Mouse (Mus musculus) heart, embryonic 16.5 days (tissue): ENCODE results near the gene Ubox5. TPM values are rescaled to one million over a fixed set of nuclear protein-coding genes. Genes with fewer than 3 reads are reported as not detected.
A peak's percentile ranks its signal among the peaks of the same experiment; 100 is the strongest.

Experiments
- ATAC-seq: fragments of 200-750 bp; cut with Nextera tagmentation; replicated peaks from 2 replicates; pipeline ENCODE4 v1.8.0; 2017; ENCODE audit warnings: moderate number of reproducible peaks; ENCODE audit not compliant: insufficient read depth, low FRiP score; ENCODE audit errors: extremely low read depth
- H3K27ac ChIP-seq: fragments of 300-500 bp; sonication (generic); 2 replicates; pipeline ENCODE4 v1.5.1; 2014; ENCODE audit warnings: mild to moderate bottlenecking, low read length, control low read depth, moderate library complexity
- H3K27me3 ChIP-seq: fragments of 300-500 bp; sonication (generic); 2 replicates; pipeline ENCODE4 v1.6.1; 2014; ENCODE audit warnings: low read length, mixed read lengths; ENCODE audit not compliant: control insufficient read depth, insufficient read depth
- H3K36me3 ChIP-seq: fragments of 300-500 bp; sonication (generic); 2 replicates; pipeline ENCODE4 v1.6.1; 2014; ENCODE audit not compliant: control insufficient read depth, insufficient read depth
- H3K4me1 ChIP-seq: fragments of 300-500 bp; sonication (generic); 2 replicates; pipeline ENCODE4 v1.6.1; 2014; ENCODE audit warnings: low read length, mixed read lengths; ENCODE audit not compliant: control insufficient read depth, insufficient read depth
- H3K4me2 ChIP-seq: fragments of 300-500 bp; sonication (generic); 2 replicates; pipeline ENCODE4 v1.6.1; 2014; ENCODE audit warnings: low read depth, mild to moderate bottlenecking, control low read depth, low read length
- H3K4me3 ChIP-seq: fragments of 300-500 bp; sonication (generic); 2 replicates; pipeline ENCODE4 v1.5.1; 2014; ENCODE audit warnings: mild to moderate bottlenecking, control low read depth, low read length
- H3K9ac ChIP-seq: fragments of 300-500 bp; sonication (generic); 2 replicates; pipeline ENCODE4 v1.6.1; 2014; ENCODE audit warnings: low read length, control low read depth
- H3K9me3 ChIP-seq: fragments of 300-500 bp; sonication (generic); replicated peaks from 2 replicates; pipeline ENCODE4 v1.6.1; 2016; ENCODE audit warnings: low read length; ENCODE audit not compliant: control insufficient read depth
- WGBS: fragments of 180-500 bp; shearing (Covaris S2); extraction: QIAGEN DNeasy Blood & Tissue Kit; methylation state at CpG from one replicate; pipeline ENCODE4 v1.1.7; 2014; 5-methylcytosine and 5-hydroxymethylcytosine counted together
- polyA plus RNA-seq: library from polyadenylated mRNA; unstranded; fragments of >200 nt; fragmentation: Nextera tagmentation; extraction: Ambion mirVana; gene quantifications from 2 replicates; pipeline ENCODE4 v1.2.1, GENCODE M21; 2015

Gene Ubox5
- polyA plus RNA-seq, 1 experiment from 2014 or later = 8.2 TPM

GRCm38 (mm10) chr2:130639276-130639675 is 9.4 kb upstream of the Ubox5 start:
- WGBS = 75% methylated on average over 6 of the region's 6 CpGs

DNA sequence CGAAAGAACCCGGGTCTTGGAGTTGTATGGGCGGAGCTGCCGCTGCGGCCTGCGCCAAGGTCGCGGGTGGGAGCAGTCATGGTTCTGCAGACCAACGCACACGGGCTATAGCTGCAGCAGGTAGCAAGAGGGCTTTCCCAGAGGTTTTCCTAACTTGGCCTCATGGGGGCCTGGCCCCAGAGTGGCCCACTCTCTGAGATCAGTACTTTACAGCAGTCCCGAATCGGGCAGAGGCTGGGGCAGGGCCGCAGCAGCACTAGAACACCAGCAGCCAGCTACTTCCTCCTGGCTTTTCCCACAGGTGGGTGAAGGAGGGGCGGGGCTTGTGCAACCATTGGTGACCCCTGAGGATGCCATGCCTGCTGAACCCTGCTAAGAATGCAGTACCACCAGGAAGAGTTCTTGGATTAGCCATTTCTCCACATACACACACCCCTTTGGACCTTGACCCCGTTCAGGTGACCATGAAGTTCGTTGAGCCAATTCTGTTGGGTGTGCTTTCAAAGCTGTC is 8.3 kb upstream of the Ubox5 start:
- 31% methylated on average over 16 of the region's 16 CpGs for WGBS

More at GRCm38 (mm10) chr2:130639276-130639675, 9.4 kb upstream of the Ubox5 start:
- H3K27ac ChIP-seq = no peak overlapping the region
- no peak overlapping the region for H3K4me2 ChIP-seq
- no peaks in the 10 kb centered on the region for H3K36me3 ChIP-seq
- H3K4me3 ChIP-seq = no peak overlapping the region
- ATAC-seq = no peak
- no peaks in the 10 kb centered on the region for H3K9me3 ChIP-seq
- H3K4me1 ChIP-seq = peaks cover 17% of the 10 kb centered on the region
- peaks cover 38% of the 10 kb centered on the region for H3K27me3 ChIP-seq
- H3K9ac ChIP-seq = no peak overlapping the region

DNA sequence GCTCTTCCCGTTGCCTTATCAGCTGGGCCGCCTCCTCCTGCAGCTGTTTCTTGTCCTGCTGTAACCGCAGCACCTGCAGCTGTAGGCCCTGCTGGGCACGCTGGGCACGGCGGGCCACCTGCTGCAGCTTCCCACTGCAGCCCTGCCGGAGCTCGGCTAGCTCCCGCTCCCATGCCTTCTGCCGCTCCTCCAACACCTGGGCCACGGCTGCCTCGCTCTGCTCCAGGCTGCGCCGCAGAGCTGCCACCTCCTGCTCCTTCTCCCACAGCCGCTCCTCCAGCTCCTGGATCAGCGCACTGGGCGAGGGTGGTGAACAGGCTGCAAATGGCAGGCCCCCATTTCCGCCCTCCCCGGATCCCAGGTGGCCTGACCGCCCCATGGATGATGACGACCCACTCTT is 6.0 kb upstream of the Ubox5 start:
- peak; percentile 39 for ATAC-seq
- Histone ChIP-seq H3K4me3 (peak overlapping the region; percentile 55; the same call in 1 of the 2 replicates), H3K4me2 (peak overlapping the region; percentile 90), H3K27ac (no peak overlapping the region), H3K27me3 (peaks cover 47% of the 10 kb centered on the region), H3K9ac (no peak overlapping the region), H3K36me3 (no peaks in the 10 kb centered on the region), H3K4me1 (peaks cover 14% of the 10 kb centered on the region), H3K9me3 (no peaks in the 10 kb centered on the region)
- 17% methylated on average over 21 of the region's 21 CpGs for WGBS

More for the DNA sequence above, 8.3 kb upstream of the Ubox5 start:
- H3K9ac ChIP-seq = no peak overlapping the region
- H3K4me3 ChIP-seq = no peak overlapping the region
- H3K4me1 ChIP-seq = peaks cover 19% of the 10 kb centered on the region
- peaks cover 47% of the 10 kb centered on the region for H3K27me3 ChIP-seq
- ATAC-seq = no peak
- no peaks in the 10 kb centered on the region for H3K36me3 ChIP-seq
- H3K9me3 ChIP-seq = no peaks in the 10 kb centered on the region
- H3K27ac ChIP-seq = no peak overlapping the region
- no peak overlapping the region for H3K4me2 ChIP-seq

GRCm38 (mm10) chr2:130634739-130635411 is 5.0 kb upstream of the Ubox5 start:
- Histone ChIP-seq H3K9ac (peak overlapping the region; percentile 72), H3K36me3 (no peaks in the 10 kb centered on the region), H3K9me3 (no peaks in the 10 kb centered on the region), H3K27ac (no peak overlapping the region), H3K4me2 (peak overlapping the region; percentile 90), H3K4me3 (peak overlapping the region; percentile 55), H3K4me1 (peaks cover 14% of the 10 kb centered on the region), H3K27me3 (peaks cover 45% of the 10 kb centered on the region)
- WGBS = 4% methylated on average over 37 of the region's 38 CpGs
- peak; percentile 15; the same call in 1 of the 2 replicates for ATAC-seq

- Histone ChIP-seq H3K4me1 (peaks cover 14% of the 10 kb centered on the region), H3K9me3 (no peaks in the 10 kb centered on the region), H3K27me3 (peaks cover 45% of the 10 kb centered on the region), H3K4me2 (peak overlapping the region; percentile 90), H3K9ac (peak overlapping the region; percentile 72), H3K27ac (no peak overlapping the region), H3K36me3 (no peaks in the 10 kb centered on the region), H3K4me3 (peak overlapping the region; percentile 55)
- no peak for ATAC-seq
- 24% methylated on average over 14 of the region's 14 CpGs for WGBS
These were observed 4.3 kb upstream of the Ubox5 start for GRCm38 (mm10) chr2:130634006-130634738.

DNA sequence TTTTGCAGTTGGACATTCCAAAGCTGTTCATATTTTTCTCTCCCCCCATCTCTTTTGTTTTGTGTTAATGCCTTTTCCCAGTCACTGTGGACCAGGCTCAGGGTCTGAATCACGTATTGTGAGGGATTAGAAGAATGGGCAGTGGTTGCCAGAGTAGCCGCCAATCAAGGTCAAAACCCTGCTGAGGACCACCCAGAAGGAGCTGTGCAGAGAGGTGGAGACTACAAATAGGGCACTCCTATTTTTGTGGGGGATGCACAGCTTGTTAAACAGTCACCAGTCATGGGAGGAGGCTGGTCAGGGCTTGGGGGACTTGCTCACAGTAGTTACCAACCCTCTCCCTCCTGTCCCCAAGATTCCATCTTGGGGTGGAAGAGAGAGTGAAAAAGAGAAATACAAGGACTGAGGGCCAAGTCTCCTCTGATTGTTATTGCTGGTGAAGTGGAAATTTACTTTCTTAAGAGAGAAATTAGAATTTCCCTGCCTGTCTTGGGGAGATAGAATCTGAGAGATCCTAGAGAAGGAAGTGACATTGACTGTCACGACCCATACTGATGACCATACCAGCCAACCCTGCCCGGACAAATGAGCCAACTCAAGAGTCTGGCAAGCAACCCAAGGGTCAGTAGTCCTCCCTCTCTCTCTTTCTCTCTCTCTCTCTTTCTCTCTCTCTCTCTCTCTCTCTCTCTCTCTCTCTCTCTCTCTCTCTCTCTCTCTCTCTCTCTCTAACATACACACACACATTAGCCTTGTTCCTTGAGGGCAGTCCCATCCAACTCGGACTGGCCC is 3.2 kb upstream of the Ubox5 start:
- Histone ChIP-seq H3K9me3 (no peaks in the 10 kb centered on the region), H3K4me2 (no peak overlapping the region), H3K9ac (no peak overlapping the region), H3K4me3 (no peak overlapping the region), H3K4me1 (peaks cover 22% of the 10 kb centered on the region), H3K27ac (no peak overlapping the region), H3K27me3 (peaks cover 40% of the 10 kb centered on the region), H3K36me3 (no peaks in the 10 kb centered on the region)
- 58% methylated on average over 5 of the region's 5 CpGs for WGBS
- no peak for ATAC-seq

GRCm38 (mm10) chr2:130632416-130632815 is 2.6 kb upstream of the Ubox5 start:
- Histone ChIP-seq H3K36me3 (peaks cover 1% of the 10 kb centered on the region; the same call in 1 of the 2 replicates), H3K27ac (no peak overlapping the region), H3K9ac (no peak overlapping the region), H3K4me1 (peaks cover 22% of the 10 kb centered on the region), H3K4me3 (no peak overlapping the region), H3K9me3 (no peaks in the 10 kb centered on the region), H3K27me3 (peaks cover 33% of the 10 kb centered on the region), H3K4me2 (no peak overlapping the region)
- ATAC-seq = no peak
- 58% methylated on average over 1 of the region's 1 CpGs for WGBS

DNA sequence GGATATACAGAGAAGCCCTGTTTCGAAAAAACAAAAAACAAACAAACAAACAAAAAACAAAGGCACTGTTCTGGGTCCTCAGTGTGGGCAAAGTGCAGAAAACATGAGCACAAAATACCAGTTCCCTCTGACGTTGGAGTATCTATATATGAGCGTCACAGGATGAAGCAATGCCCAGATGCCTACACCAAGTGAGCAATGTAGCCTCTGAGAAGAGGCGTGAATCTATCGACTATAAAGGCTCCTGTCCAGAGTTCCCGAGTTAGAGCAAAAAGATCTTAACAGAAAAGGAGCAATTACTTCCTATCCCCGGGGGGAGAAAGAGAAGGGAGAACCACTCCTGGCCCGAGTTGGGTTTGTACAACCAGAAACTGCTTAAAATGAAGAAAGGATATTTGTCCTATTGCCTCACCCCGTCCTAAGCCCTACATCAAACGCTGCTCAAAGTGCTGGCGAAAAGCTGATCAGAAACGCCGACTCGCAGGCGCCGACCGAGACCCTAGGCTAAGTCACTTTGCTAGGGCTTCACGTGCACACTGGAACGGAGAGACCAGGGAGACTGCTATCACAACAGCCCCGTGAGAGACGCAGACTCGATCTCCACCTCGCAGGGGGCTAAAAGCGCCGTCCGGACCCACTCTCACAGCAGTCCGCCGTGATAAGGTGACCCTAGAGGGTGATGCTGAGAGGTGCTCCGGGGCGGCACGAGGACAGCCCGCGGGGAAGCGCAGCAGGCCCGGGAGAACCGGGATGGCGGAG is 579 bp downstream of the Ubox5 start:
- 1% methylated on average over 37 of the region's 37 CpGs for WGBS
- ATAC-seq = peak; percentile 26

More for the DNA sequence above, 579 bp downstream of the Ubox5 start:
- H3K36me3 ChIP-seq = peaks cover 13% of the 10 kb centered on the region; the same call in 1 of the 2 replicates
- H3K9me3 ChIP-seq = no peaks in the 10 kb centered on the region
- peaks cover 8% of the 10 kb centered on the region for H3K27me3 ChIP-seq
- peaks cover 11% of the 10 kb centered on the region for H3K4me1 ChIP-seq
- peak overlapping the region; percentile 95 for H3K9ac ChIP-seq
- peak overlapping the region; percentile 85 for H3K4me2 ChIP-seq
- peak overlapping the region; percentile 76 for H3K27ac ChIP-seq
- peak overlapping the region; percentile 97 for H3K4me3 ChIP-seq
